Mouse (Mus musculus): Measurements from ENCODE around the gene Kcnv2. TPM values are rescaled to one million over a fixed set of nuclear protein-coding genes. Genes with fewer than 3 reads are reported as not detected.

The Kcnv2 gene
- polyA plus RNA-seq, 1 experiment from 2014 or later: 0.05 TPM

DNA sequence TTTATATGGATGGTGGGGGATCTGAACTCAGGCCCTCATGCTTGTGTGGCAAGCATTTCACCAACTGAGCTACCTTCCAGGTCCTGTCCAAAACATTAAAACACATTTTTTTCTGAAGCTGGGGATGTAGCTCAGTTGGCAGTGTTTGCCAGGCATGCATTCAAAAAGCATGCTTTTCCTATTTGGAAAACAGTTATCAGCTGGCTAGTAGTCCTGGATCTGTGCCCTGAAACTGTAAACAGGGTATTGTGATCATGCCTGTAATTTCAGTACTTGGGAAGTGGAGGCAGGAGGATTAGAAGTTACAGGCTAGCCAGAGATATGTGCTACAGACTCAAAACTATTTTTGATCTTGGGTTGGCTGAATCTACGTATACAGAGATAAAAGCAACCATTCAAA, 59.7 kb downstream of the Kcnv2 start:
- ATAC-seq (ENCODE audit: low FRiP score) (no peak), DNase-seq (ENCODE audit: low spot score) (no peak)
- Histone ChIP-seq H3K9me3 (ENCODE audit: control insufficient read depth, low read length) (no peaks in the 10 kb centered on the region), H3K4me3 (replicated peaks; ENCODE audit: low read length) (no peak overlapping the region), H3K27me3 (ENCODE audit: control insufficient read depth, insufficient read depth, low read length) (no peaks in the 10 kb centered on the region), H3K4me1 (replicated peaks; ENCODE audit: control insufficient read depth, insufficient read depth, low read length) (no peaks in the 10 kb centered on the region), H3K36me3 (replicated peaks; ENCODE audit: control insufficient read depth, insufficient read depth) (peaks cover 18% of the 10 kb centered on the region), H3K27ac (no peak overlapping the region), H3K4me2 (replicated peaks) (no peak overlapping the region), H3K9ac (no peak overlapping the region)
- 93% methylated on average over 1 of the region's 1 CpGs for whole genome bisulfite sequencing

GRCm38 (mm10) chr19:27383266-27383665, 60.9 kb downstream of the Kcnv2 start:
- Histone ChIP-seq H3K27ac (no peak overlapping the region), H3K9me3 (ENCODE audit: control insufficient read depth, low read length) (no peaks in the 10 kb centered on the region), H3K4me3 (replicated peaks; ENCODE audit: low read length) (no peak overlapping the region), H3K4me1 (replicated peaks; ENCODE audit: control insufficient read depth, insufficient read depth, low read length) (no peaks in the 10 kb centered on the region), H3K4me2 (replicated peaks) (no peak overlapping the region), H3K36me3 (replicated peaks; ENCODE audit: control insufficient read depth, insufficient read depth) (peaks cover 29% of the 10 kb centered on the region), H3K27me3 (ENCODE audit: control insufficient read depth, insufficient read depth, low read length) (no peaks in the 10 kb centered on the region), H3K9ac (no peak overlapping the region)
- whole genome bisulfite sequencing: 90% methylated on average over 5 of the region's 5 CpGs
- ATAC-seq (ENCODE audit: low FRiP score) (no peak), DNase-seq (ENCODE audit: low spot score) (no peak)

GRCm38 (mm10) chr19:27385304-27385703, 62.9 kb downstream of the Kcnv2 start:
- Histone ChIP-seq H3K27me3 (ENCODE audit: control insufficient read depth, insufficient read depth, low read length) (no peaks in the 10 kb centered on the region), H3K4me1 (replicated peaks; ENCODE audit: control insufficient read depth, insufficient read depth, low read length) (no peaks in the 10 kb centered on the region), H3K9ac (no peak overlapping the region), H3K4me3 (replicated peaks; ENCODE audit: low read length) (no peak overlapping the region), H3K9me3 (ENCODE audit: control insufficient read depth, low read length) (no peaks in the 10 kb centered on the region), H3K4me2 (replicated peaks) (no peak overlapping the region), H3K36me3 (replicated peaks; ENCODE audit: control insufficient read depth, insufficient read depth) (peaks cover 47% of the 10 kb centered on the region), H3K27ac (no peak overlapping the region)
- DNase-seq (ENCODE audit: low spot score) (no peak), ATAC-seq (ENCODE audit: low FRiP score) (no peak)

Other genes with a start within 250 kb of the Kcnv2 start
- 28.9 and 31.7 TPM in 2 replicates for gene Vldlr, start 106.1 kb upstream of the Kcnv2 start, polyA plus RNA-seq (2014; fragmentation: Nextera tagmentation; extraction: Ambion mirVana)
- 58.8 and 59.3 TPM in 2 replicates for gene Pum3, start 107.2 kb downstream of the Kcnv2 start, polyA plus RNA-seq (2014; fragmentation: Nextera tagmentation; extraction: Ambion mirVana)

Data from hindbrain, embryonic 14.5 days (tissue).